Mouse (Mus musculus) embryonic fibroblast, embryonic 13.5 days (primary cell): ENCODE results near the gene Pcp2.

Experiments
- CTCF ChIP-seq: IDR thresholded peaks from 2 replicates; pipeline ENCODE4 v1.5.1; 2011; ENCODE audit warnings: mild to moderate bottlenecking, control low read depth, low read length, moderate library complexity, borderline replicate concordance; ENCODE audit not compliant: insufficient read depth
- POLR2A ChIP-seq: IDR thresholded peaks from 2 replicates; pipeline ENCODE4 v1.6.1; 2011; ENCODE audit warnings: low read depth, mild to moderate bottlenecking, control low read depth, low read length, moderate library complexity

GRCm38 (mm10) chr8:3621199-3621970, 4.0 kb downstream of the Pcp2 start, which contains the start of the genes Xab2 and Pet100:
- TF ChIP-seq CTCF: no peak
- peak; percentile 50 for TF ChIP-seq POLR2A
